Mouse (Mus musculus) fat pad, adult 2 months (tissue): ENCODE results near the gene Itgae.

Source experiments
- DNase-seq: peaks from one replicate; pipeline ENCODE4 v3.0.0-alpha.2; 2011; ENCODE audit warnings: low read depth, low spot score; ENCODE audit errors: extremely low read depth

Itgae gene

DNA sequence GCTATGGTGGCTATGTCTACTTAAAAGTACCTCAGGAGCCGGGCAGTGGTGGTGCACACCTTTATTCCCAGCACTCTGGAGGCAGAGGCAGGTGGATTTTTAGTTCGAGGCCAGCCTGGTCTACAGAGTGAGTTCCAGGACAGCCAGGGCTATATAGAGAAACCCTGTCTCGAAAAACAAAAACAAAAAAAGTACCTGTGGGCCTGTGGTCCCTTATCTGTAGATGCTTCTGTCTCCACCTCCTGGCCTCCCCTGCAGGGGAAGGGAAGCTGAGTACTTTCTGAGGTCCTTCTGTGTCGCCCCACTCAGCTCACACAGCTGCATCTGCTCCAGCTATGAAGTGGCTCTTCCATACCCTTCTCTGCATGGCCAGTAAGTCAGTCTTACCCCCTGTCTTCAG lies at the start of gene Itgae:
TSS of gene Itgae (plus strand) at position 301 of the 400 bp plus-strand sequence.
- DNase-seq, result no peak

DNA sequence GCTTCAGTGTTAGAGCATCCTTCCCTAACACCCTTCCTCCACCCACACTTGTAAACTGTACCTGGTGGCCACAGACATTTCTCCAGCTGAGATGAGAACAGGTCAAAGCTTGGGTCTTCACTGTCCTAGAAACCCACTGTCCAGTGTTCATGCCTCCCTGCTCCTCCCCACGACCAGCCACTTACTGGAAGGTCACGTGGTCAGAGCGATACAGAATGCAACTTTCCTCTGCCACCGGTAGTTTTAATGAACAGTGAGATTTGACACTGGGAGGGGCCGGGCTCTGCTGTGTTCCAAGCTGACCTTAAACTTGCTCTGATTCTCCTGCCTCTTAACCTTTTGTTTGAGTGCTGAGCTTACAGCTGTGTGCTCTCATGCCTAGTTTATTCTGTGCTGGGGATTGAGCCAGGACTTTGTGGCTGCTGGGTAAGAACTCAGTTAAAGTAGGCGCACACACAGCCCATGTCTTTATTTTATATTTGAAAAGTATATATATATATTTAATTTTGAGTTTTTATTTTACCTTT lies 46.1 kb upstream of the Itgae start:
- DNase-seq, result no peak

DNA sequence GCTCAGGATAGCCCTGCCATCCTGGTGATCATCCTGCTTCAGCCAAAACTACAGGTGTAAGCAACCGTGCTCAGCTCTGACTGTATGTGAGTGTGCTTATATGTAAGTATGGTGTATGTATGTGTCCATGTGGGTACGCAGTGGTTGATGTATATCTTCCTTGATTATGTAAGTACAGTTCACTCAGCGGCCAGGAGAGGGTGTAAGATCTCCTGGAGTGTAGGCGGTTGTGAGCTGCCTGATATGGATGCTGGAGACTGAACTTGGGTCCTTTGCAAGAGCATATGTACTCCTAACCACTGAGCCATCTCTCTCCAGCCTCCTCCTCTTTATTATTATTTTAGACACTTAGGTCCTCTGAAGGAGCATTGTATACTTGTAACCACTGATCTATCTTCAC lies 45.6 kb upstream of the Itgae start:
- DNase-seq, result no peak

DNA sequence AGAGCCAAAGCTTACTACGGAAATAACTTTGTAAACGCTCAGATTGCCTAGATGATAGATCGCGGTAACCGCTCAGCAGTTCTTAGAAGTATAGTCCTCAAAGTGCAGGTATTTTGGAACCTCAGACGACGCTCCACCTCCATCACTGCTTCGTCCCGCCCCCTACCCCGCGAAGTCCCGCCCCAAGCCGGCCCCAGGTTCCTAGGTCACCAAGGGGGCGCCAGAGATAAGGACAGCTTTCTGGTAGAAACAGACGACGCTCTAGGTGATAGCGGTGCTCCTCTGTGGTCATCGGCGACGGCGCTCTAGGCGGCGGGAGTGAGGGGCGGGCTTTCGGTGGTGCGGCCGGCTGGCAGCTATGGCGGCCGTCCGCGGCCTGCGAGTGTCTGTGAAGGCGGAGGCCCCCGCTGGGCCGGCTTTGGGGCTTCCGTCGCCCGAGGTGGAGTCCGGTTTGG lies 42.8 kb upstream of the Itgae start, which contains the start of gene Ncbp3:
TSS of gene Ncbp3 (plus strand) at position 242 of the 455 bp plus-strand sequence.
- peak; percentile 64 for DNase-seq

DNA sequence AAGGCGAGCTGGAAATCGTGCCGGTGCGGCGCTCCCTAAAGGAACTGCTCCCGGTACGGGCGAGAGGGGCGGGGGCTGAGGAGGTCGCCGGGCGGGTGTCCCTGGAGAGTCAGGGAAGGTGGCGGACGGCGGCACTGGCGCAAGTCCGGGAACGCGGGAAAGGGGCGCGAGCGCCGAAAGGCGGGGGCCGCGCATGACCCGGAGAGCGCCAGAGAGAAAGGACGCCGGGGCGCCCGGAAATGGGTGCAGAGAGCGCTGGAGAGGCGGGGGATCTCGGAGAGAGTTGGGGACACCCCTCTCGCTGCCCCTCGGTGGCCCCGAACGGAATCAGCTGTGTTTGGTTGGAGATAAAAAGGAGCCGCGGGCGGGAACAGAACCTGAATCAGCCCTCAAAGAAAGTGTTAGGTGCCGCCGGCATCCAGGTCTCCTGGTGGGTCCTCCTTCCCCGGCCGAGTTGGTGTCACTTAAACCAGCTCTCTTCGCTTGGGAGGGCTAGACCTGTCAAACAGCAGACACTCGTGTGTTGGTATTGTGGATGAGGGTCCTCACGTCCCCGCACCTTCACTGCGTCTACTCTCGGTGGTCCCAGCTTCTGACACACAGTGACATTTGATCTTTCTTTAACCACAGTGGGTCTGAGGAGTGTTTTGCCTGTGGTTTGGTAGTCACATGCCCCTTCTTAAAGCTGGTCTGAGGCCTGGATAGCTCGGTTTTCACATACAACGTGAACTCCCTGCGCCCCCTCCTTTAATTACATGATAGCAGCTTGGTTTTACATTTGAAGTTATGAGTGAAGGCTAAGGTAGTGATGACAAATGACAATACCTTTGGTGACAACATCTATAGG lies 42.1 kb upstream of the Itgae start:
- DNase-seq, result no peak

DNA sequence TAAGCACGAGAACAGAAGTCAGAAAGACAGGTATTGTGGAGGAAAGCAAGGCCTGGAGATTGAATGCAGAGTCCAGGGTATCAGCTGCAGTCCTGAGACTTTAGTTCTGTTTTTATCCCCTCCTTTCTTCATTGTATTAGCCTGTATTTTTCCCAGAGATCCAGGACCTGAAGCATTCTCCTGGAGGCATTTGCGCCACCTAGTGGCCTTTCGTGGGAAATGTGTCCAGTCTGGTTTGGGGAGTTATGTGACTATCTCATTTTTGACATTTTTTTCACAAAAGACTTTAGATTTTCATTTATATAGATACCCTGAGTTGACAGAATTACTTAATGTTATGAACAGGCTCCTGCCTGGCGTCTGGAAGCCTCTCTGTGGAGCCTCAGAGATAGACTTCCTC lies 41.0 kb upstream of the Itgae start:
- no peak for DNase-seq

DNA sequence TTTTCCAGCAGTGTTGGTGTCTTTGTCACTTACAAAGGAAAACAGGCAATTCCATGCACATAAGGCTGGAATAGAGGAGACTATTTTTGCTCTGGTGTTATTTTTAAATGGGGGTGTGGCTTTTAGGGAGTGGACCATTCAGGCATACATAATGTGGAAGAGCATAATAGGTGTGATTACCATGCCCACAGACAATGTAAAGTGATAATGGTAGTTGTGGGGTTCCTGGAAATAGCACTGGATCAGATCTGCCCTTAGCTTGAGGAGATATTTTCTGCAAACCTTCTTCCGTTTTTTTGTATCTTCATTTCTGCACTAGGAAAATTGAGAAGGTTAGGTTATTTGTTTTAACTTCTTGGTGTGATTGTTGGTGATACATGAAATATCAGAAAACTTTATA lies 37.6 kb upstream of the Itgae start:
- no peak for DNase-seq

DNA sequence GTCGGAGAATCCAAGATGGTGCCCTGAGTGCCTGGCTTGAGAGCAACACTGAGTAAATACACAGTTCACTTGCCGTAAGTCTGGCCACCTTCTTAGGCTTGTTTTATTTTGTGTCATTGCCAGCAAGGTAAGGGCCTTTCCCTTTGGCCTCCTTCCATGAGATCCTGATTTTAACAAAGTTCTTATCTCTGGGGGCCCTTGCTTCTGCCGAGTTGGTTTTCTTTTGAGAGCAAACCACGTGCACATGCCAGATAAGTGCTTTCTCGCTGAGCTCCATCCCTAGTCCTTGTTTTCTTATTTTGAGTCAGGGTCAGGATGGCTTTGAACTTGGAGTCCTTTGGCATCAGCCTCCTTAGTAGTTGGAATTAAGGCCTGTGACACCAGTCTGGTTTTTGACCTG lies 32.7 kb upstream of the Itgae start:
- DNase-seq, result no peak

DNA sequence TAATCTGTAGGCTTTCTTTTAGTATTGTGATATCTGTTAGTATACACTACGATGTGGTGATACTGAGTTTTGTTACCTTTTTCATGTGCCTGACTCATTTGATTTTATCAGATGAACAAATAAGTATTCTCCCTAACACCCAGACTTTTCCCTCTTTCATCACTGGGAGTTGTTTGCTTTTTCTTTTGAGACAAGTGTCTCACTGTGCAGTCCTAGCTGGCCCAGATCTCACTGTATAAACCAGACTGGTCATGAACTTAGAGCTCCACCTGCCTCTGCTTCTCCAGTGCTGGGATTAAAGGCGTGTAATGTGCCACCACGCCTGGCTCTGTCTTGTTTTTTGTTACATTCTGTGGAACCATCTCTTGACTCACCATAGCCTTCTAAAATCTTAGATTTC lies 30.8 kb upstream of the Itgae start:
- no peak for DNase-seq

DNA sequence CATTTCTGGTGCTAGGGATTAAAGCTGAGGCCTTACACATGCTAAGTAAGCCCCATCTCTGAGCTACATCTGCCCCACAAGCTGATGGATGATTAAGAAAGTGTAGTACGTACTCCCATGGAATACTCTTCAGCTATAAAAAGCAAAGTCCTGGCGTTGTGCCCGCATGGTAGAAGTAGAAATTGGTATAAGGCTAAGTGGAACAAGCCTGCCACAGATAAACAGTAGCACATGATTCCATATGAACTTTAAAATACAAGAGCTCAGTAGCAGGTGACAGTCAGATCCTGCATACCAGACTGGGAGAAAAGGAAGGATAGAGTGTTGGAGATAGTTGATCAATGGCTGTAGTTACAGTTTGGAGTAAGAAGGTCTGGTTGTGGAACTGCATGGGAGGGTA lies 29.0 kb upstream of the Itgae start:
- DNase-seq, result no peak

DNA sequence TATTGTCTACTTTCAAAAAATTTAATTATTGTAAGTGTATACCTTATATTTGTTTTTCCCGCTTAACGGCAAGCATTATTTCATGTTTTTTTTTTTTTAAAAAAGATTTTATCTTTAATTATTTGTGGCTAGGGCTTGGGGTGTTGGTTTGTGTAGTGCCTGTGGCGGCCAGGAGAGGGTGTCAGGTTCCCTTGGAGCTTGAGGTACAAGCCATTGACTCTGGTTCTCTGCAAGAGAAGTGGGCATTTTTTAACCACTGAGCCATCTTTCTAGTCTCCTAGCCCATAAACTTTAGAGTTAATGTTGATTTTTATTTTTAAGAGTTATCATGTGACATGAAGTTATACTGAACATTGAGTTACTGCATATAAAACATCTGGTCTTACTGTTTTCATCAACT lies 18.5 kb upstream of the Itgae start:
- DNase-seq, result no peak

DNA sequence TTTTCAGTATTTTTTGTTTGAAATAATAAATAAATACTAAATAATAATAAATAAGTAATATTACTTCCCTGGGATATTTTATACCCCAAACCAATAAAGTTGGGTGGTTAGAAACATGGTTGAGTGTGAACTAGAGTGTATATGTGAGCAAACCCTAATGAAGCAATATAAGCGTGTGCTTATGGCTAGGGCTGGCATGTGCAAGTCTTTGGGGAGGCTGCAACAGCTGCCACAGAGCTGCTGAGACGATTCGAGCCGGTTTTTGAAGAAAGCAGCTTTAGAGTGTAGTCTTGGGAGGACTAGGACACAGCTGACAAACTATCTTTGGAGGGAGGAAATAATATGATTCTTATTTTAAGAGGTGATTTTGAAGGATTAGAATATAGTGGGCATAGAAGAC lies 14.1 kb upstream of the Itgae start:
- DNase-seq, result no peak

DNA sequence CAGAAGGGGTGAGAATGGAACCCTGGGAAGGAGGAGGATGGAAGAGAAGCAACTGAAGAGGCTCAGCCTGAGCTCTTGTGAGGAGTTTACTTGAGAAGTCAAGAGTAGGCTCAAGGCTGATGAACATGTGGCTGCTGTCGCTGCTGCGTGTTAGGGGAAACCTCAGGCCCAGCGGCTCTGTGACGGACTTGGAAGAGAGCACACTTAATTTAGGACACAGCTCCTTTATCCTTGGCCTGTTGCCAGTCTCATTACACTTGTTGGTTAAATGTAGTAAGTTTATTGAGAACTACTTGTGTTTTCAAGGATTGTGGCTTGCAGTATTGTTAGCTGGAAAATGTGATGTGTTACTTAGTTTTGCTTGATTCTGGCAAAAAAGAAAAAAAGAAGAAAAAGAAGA lies 13.7 kb upstream of the Itgae start:
- DNase-seq, result no peak

DNA sequence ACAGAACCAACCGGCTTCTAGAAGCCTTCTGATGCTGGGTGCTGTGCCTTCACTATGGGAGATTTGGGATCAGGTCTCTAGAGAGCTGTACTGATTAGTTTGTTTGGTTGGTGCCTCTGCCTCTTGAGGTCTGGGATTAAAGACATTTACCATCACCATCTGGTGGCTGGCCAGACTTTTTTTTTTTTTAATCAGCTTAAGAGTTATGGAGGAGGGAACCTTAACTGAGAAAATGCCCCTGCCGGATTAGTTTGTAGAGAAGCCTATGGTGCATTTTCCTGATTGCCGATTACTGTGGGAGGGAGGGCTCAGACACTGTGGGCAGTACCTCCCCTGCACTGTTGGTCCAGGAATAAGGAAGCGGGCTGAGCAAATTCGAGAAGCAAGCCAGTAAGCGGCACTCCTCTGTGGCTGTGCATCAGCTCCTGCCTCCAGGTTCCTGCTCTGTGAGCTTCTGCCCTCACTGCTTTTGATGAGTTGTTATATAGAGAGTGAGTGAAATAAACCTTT lies 13.1 kb upstream of the Itgae start:
- no peak for DNase-seq

DNA sequence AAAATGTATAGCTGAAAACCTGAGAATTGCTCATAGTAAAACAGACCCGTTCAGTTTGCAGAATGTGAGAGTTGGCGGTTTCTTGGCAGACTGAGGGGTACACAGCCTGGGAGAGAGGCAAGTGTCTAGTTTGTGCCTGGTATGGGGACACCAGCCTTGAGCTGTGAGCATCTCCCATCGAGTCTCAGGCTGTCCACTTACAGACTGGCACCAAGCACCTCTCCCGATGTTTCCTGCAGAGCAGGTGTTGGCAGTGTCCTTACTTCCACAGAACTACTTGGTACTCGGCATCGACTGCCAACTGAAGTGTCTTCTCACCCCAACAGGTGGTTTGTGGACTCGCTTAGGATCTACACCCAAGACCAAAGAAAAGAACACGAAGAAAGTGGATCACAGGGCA lies 11.8 kb upstream of the Itgae start:
- DNase-seq, result no peak

DNA sequence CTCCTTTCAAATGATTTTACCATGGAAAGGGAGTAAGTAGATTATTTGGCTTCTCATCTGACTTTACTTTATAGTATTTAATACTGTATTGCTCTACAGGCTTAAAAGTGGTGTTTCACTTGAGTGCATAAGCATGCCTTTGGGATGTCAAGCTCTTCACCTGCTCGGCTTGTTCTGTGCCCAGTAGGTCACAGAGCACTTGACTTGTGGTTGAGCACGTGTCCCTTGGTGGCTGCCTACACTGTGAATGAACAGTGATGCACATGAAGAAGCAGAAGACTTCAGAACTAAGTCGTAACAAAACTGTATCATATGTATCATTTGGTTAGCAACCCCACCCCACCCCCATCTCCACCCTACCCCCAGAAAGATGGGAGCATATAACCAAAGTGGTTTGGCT lies 10.1 kb upstream of the Itgae start:
- no peak for DNase-seq

DNA sequence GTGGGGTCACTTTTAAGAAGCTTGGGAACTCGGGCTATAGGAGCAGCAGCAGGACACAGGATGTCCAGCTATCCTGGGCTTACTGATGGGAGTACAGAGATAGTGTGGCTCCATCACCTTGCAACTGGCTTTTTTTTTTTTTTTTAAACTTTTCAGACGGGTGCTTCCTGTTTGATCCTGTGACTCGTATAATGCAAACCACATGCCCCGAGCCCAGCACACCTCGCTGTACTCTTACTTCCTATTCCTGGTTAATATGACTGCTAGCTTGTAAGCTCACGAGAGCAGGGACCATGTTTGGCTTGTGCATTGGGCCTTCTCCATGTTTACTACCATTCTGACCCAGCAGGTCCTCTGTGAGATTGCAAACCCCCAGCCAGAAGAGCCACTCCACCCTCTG lies 6.1 kb upstream of the Itgae start:
- DNase-seq, result no peak

DNA sequence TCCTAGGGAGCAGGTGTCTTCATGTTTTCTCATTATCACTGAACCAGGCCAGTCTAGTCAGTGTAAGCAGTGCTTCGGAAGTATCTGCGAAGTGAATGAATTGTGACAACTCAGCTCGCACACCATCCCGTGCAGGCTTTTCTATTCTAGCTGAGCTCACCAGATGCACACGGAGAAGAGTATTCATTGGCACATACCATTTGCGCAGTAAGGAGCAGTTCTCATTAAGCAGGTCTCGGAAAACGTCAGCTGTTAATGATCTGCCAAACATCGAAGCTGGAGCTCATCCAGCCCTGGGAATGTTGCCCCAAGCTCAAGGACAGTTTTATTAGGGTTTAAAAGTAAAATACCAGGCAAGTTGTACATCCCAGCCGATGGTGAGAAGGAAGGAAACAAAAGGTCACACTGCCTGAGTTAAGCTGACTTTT lies 5.6 kb upstream of the Itgae start:
- no peak for DNase-seq

DNA sequence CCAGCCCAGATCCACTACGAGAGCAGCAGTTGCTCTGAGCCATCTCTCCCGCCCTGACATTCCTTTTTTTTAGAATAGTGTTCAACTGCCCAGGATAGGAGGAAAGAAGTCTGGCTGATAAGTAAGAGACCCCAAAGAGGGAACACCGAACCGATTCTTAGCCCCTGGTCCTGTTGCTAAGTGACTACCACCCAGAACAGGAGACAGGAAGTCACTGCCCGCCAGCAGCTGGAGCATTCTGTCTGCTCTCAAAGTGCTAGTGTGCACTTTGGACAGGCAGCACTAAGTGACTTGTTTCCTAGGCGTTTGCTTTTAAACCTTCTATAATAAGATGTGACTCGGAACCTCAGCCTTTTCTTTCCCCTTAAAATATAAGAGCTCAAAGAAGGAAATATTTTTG lies 5.0 kb upstream of the Itgae start:
- DNase-seq, result no peak

DNA sequence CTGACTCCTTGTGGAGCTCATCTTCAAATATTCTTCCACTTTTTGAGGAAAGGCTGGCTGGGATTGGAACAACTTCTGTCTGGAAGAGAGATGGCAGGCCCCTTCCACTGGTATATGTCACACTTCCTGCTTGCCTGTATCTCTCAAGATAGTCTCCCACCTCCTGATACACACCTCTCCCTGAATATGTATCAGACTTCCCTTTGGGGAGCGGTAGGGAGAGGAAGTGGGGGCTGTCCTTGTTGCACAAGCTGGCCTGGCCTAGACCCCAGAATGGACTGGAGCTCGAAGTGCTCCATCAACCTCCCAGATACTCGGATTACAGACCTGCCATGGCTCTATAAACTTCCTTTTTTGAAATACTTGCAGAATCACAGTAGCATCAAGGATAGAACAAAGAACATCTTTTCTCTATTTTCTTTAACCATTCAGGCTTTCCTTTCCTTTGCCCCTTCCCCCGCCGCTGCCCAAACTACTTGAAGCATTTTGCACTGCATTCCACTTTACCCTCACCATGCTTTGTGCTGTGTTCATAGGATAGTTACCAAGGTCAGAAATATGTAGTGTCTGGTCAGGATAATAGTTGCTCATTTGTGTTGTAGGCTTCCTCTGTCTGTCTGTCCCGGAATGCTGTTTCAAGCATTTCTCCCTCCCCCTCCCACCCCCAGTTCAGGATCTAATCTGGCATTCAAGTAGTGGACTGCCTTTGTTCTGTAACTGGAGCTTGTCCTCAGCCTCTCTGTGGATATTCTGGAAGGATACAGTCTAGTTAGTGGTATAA lies 2.5 kb upstream of the Itgae start:
- no peak for DNase-seq

DNA sequence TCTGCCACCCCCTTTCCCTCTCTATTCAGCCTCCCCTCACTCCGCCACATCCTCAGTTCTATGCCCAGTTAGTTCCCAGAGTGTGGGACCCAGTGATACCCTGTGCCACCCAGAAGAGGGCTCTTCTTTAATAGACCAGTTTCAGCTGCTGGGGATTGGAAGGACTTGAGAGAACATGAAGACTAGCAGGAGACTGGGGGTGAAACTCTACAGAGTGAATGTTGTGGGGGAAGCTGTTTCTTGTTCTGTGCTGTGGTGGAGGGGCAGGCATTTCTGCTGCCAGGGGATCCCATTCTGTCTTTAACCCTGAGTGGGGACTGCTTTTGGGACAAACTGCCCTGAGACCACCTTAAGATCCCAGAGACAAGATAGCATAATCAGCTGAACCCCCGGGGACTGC lies 443 bp downstream of the Itgae start:
- DNase-seq, result no peak

DNA sequence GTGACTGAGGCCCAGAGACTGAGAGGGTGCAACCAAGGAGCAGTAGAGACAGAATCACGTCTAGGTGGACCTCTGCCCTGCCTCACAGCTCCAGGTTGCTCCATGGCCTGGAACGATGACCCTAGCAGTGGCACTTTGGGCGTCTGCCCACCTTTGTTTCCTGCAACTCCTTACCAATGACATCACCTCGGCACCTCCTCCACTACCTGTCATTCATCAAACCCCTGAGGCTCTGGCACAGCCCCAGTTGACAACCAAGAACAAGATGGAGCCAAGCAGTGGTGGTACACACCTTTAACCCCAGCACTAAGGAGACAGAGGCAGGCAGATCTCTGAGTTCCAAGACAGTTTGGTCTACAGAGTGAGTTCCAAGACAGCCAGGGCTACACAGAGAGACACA lies 1.7 kb downstream of the Itgae start:
- DNase-seq, result no peak
